Mouse (Mus musculus): ENCODE data around the gene Ly6g6f. TPM values are rescaled to one million over a fixed set of nuclear protein-coding genes. Genes with fewer than 3 reads are reported as not detected.

The Ly6g6f gene
- total RNA-seq, 2 experiments from 2014 or later, result 0.33 to 0.40 TPM

DNA sequence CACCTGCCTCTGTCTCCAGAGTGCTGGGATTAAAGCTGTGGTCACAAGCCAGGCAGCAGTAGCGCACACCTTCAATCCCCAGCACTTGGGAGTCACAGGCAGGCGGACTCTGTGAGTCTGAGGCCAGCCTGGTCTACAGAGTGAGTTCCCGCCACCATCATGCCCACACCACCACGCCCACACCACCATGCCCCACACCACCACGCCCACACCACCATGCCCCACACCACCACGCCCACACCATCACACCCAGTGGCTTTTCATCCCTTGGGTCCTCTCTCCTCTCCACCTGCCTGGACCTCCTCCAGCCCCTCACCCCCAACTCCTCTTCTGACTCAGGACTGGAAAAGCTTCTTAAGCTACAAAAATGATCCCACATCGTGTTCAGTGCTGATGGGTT, 53.5 kb downstream of the Ly6g6f start:
- DNase-seq (ENCODE audit: low spot score in 2 of 2), result no peak

GRCm38 (mm10) chr17:35031272-35031671, 54.1 kb downstream of the Ly6g6f start:
- DNase-seq (ENCODE audit: low spot score in 2 of 2), result no peak

Other genes with a start within 250 kb of the Ly6g6f start
- 10 to 100 TPM; 49.7 to 53.0 TPM for gene Stk19, start 248.7 kb downstream of the Ly6g6f start, total RNA-seq (2021)
- 10 to 100 TPM; 32.1 to 37.8 TPM for gene Dxo, start 248.6 kb downstream of the Ly6g6f start, total RNA-seq (2021)
- 10 to 100 TPM; 62.2 to 63.9 TPM for gene Skiv2l, start 235.4 kb downstream of the Ly6g6f start, total RNA-seq (2021)
- gene Nelfe, start 235.2 kb downstream of the Ly6g6f start, total RNA-seq (2021), result 10 to 100 TPM; 33.8 to 39.7 TPM
- gene Cfb, start 223.1 kb downstream of the Ly6g6f start, total RNA-seq (2021), result under 1 TPM; 0.16 to 0.26 TPM
- gene Zbtb12, start 206.1 kb downstream of the Ly6g6f start, total RNA-seq (2021), result 1 to 10 TPM; 7.4 to 7.8 TPM
- gene Gm20547, start 203.6 kb downstream of the Ly6g6f start, total RNA-seq (2021), result not detected
- 1 to 10 TPM; 2.7 to 3.4 TPM for gene C2, start 187.3 kb downstream of the Ly6g6f start, total RNA-seq (2021)
- 100 to 1,000 TPM; 168 to 175 TPM for gene Ehmt2, start 187.1 kb downstream of the Ly6g6f start, total RNA-seq (2021)
- under 1 TPM; 0.30 to 0.45 TPM for gene Slc44a4, start 171.1 kb downstream of the Ly6g6f start, total RNA-seq (2021)
- gene Neu1, start 154.4 kb downstream of the Ly6g6f start, total RNA-seq (2021), result 10 to 100 TPM; 46.2 to 48.4 TPM
- gene Hspa1b, start 126.4 kb downstream of the Ly6g6f start, total RNA-seq (2021), result 10 to 100 TPM; 21.5 to 31.4 TPM
- gene Gm20481, start 115.7 kb downstream of the Ly6g6f start, total RNA-seq (2021), result under 1 TPM in 1 of 2 experiments, not detected in 1; 0.72 TPM
- gene Hspa1a, start 113.5 kb downstream of the Ly6g6f start, total RNA-seq (2021), result 10 to 100 TPM; 22.1 to 23.4 TPM
- gene Hspa1l, start 112.9 kb downstream of the Ly6g6f start, total RNA-seq (2021), result under 1 TPM; 0.44 to 0.61 TPM
- 10 to 100 TPM; 13.9 to 15.5 TPM for gene Lsm2, start 103.7 kb downstream of the Ly6g6f start, total RNA-seq (2021)
- 10 to 100 TPM; 39.6 to 44.0 TPM for gene Vars, start 84.6 kb downstream of the Ly6g6f start, total RNA-seq (2021)
- under 1 TPM; 0.61 to 0.77 TPM for gene Vwa7, start 69.0 kb downstream of the Ly6g6f start, total RNA-seq (2021)
- not detected for gene Sapcd1, start 57.6 kb downstream of the Ly6g6f start, total RNA-seq (2021)
- under 1 TPM; 0.65 to 0.68 TPM for gene Msh5, start 38.9 kb downstream of the Ly6g6f start, total RNA-seq (2021)
- 10 to 100 TPM in 1 of 2 experiments, 1 to 10 TPM in 1; 9.1 to 10.2 TPM for gene Clic1, start 35.6 kb downstream of the Ly6g6f start, total RNA-seq (2021)
- 10 to 100 TPM in 1 of 2 experiments, 1 to 10 TPM in 1; 9.9 to 11.6 TPM for gene Ddah2, start 26.6 kb downstream of the Ly6g6f start, total RNA-seq (2021)
- not detected for gene Ly6g6c, start 20.2 kb downstream of the Ly6g6f start, total RNA-seq (2021)
- gene Mpig6b, start 19.4 kb downstream of the Ly6g6f start, total RNA-seq (2021), result not detected
- 1 to 10 TPM; 2.3 to 6.2 TPM for gene Ly6g6e, start 8.7 kb downstream of the Ly6g6f start, total RNA-seq (2021)
- 1 to 10 TPM in 1 of 2 experiments, under 1 TPM in 1; 0.70 to 1.0 TPM for gene Ly6g6d, start 7.5 kb downstream of the Ly6g6f start, total RNA-seq (2021)
- gene Abhd16a, start 3.7 kb upstream of the Ly6g6f start, total RNA-seq (2021), result 100 to 1,000 TPM; 115 to 120 TPM
- gene Ly6g5c, start 22.7 kb upstream of the Ly6g6f start, total RNA-seq (2021), result not detected
- under 1 TPM; 0.28 to 0.72 TPM for gene Ly6g5b, start 29.8 kb upstream of the Ly6g6f start, total RNA-seq (2021)
- gene Gpank1, start 35.8 kb upstream of the Ly6g6f start, total RNA-seq (2021), result 10 to 100 TPM; 15.9 to 16.4 TPM
- gene Csnk2b, start 36.4 kb upstream of the Ly6g6f start, total RNA-seq (2021), result 100 to 1,000 TPM; 192 to 198 TPM
- gene D17H6S53E, start 40.8 kb upstream of the Ly6g6f start, total RNA-seq (2021), result 10 to 100 TPM; 31.5 to 32.2 TPM
- gene Apom, start 46.4 kb upstream of the Ly6g6f start, total RNA-seq (2021), result not detected
- gene Bag6, start 49.6 kb upstream of the Ly6g6f start, total RNA-seq (2021), result 100 to 1,000 TPM; 294 to 308 TPM
- 100 to 1,000 TPM; 270 to 288 TPM for gene Prrc2a, start 79.3 kb upstream of the Ly6g6f start, total RNA-seq (2021)
- gene Aif1, start 90.5 kb upstream of the Ly6g6f start, total RNA-seq (2021), result 10 to 100 TPM in 1 of 2 experiments, 1 to 10 TPM in 1; 8.6 to 11.6 TPM
- gene Lst1, start 102.8 kb upstream of the Ly6g6f start, total RNA-seq (2021), result 1 to 10 TPM; 6.0 to 6.9 TPM
- gene Ltb, start 108.8 kb upstream of the Ly6g6f start, total RNA-seq (2021), result under 1 TPM; 0.79 to 0.80 TPM
- not detected for gene Tnf, start 116.4 kb upstream of the Ly6g6f start, total RNA-seq (2021)
- under 1 TPM; 0.23 to 0.60 TPM for gene Lta, start 119.7 kb upstream of the Ly6g6f start, total RNA-seq (2021)
- gene Gm16181, start 135.2 kb upstream of the Ly6g6f start, total RNA-seq (2021), result not detected
- 100 to 1,000 TPM; 587 to 598 TPM for gene Atp6v1g2, start 148.1 kb upstream of the Ly6g6f start, total RNA-seq (2021)
- 10 to 100 TPM; 11.6 to 14.9 TPM for gene Nfkbil1, start 150.2 kb upstream of the Ly6g6f start, total RNA-seq (2021)
- 100 to 1,000 TPM; 201 to 213 TPM for gene Ddx39b, start 156.1 kb upstream of the Ly6g6f start, total RNA-seq (2021)
- 10 to 100 TPM; 26.2 to 33.1 TPM for gene H2-D1, start 177.1 kb upstream of the Ly6g6f start, total RNA-seq (2021)
- 1 to 10 TPM in 1 of 2 experiments, under 1 TPM in 1; 0.79 to 1.2 TPM for gene H2-Q1, start 234.8 kb upstream of the Ly6g6f start, total RNA-seq (2021)

All from left cerebral cortex, adult 18-20 months (tissue).